Mouse (Mus musculus): ENCODE results near the gene Dscaml1.

- TF ChIP-seq CTCF (IDR thresholded peaks at IDR 0.05; ENCODE audit: borderline replicate concordance, insufficient read depth, low read length) = no peak
- no peak for TF ChIP-seq POLR2A (IDR thresholded peaks at IDR 0.05; ENCODE audit: low read depth, low read length)
Observed at GRCm38 (mm10) chr9:45550210-45550609, 123.8 kb downstream of the Dscaml1 start.
